Mouse (Mus musculus) ES-E14 (cell line): ENCODE measurements around the gene Ankrd26. TPM values are rescaled to one million over a fixed set of nuclear protein-coding genes. Genes with fewer than 3 reads are reported as not detected.

Source experiments
- DNase-seq: peaks from one replicate; pipeline ENCODE4 v3.0.0-alpha.2; 2013; ENCODE audit warnings: low read depth, low spot score
- H3K27ac ChIP-seq: 2 replicates; pipeline ENCODE4 v1.5.1; 2012; ENCODE audit warnings: low read depth, mild to moderate bottlenecking, low read length, moderate library complexity, mixed read lengths; ENCODE audit not compliant: poor library complexity, insufficient read depth, severe bottlenecking
- H3K36me3 ChIP-seq: 2 replicates; pipeline ENCODE4 v1.6.1; 2012; ENCODE audit warnings: mild to moderate bottlenecking, low read length, moderate library complexity, mixed read lengths; ENCODE audit not compliant: control insufficient read depth, poor library complexity, insufficient read depth, severe bottlenecking
- H3K4me1 ChIP-seq, 2 experiments: fragments of 150-350 bp in 1 of 2; sonication (generic) in 1 of 2; 2 replicates each; pipeline ENCODE4 v1.6.1; 2012; ENCODE audit warnings: low read length in 2 of 2, mild to moderate bottlenecking in 1 of 2, mixed read lengths in 1 of 2; ENCODE audit not compliant: control insufficient read depth in 2 of 2, insufficient read depth in 2 of 2, poor library complexity in 1 of 2
- H3K4me3 ChIP-seq, 2 experiments: fragments of 150-350 bp in 1 of 2; sonication (generic) in 1 of 2; 2 replicates each; pipeline ENCODE4 v1.5.1; 2012; ENCODE audit warnings: low read length in 2 of 2, low read depth in 1 of 2, mild to moderate bottlenecking in 1 of 2, mixed read lengths in 1 of 2; ENCODE audit not compliant: insufficient read depth in 1 of 2, poor library complexity in 1 of 2, severe bottlenecking in 1 of 2
- H3K9ac ChIP-seq: 2 replicates; pipeline ENCODE4 v1.6.1; 2012; ENCODE audit warnings: low read depth, mild to moderate bottlenecking, low read length, mixed read lengths; ENCODE audit not compliant: poor library complexity, insufficient read depth, severe bottlenecking
- H3K9me3 ChIP-seq: fragments of 150-350 bp; sonication (generic); 2 replicates; pipeline ENCODE4 v1.6.1; 2012; ENCODE audit warnings: low read depth, mild to moderate bottlenecking, low read length; ENCODE audit not compliant: control insufficient read depth, insufficient read depth
- CHD2 ChIP-seq: IDR thresholded peaks from 2 replicates; pipeline ENCODE4 v1.6.1; 2014; ENCODE audit warnings: mild to moderate bottlenecking, low read depth, low read length, inconsistent platforms
- HCFC1 ChIP-seq: IDR thresholded peaks from 2 replicates; pipeline ENCODE4 v1.6.1; 2012; ENCODE audit warnings: low read length, inconsistent platforms, borderline replicate concordance; ENCODE audit not compliant: insufficient read depth
- MAFK ChIP-seq: IDR thresholded peaks from 2 replicates; pipeline ENCODE4 v1.6.1; 2014; ENCODE audit warnings: mild to moderate bottlenecking, low read depth, low read length, inconsistent platforms; ENCODE audit not compliant: insufficient read depth
- ZC3H11A ChIP-seq: IDR thresholded peaks from 2 replicates; pipeline ENCODE4 v1.6.1; 2012; ENCODE audit warnings: low read depth, mild to moderate bottlenecking, inconsistent platforms, low read length, borderline replicate concordance
- ZNF384 ChIP-seq: IDR thresholded peaks from 2 replicates; pipeline ENCODE4 v1.6.1; 2012; ENCODE audit warnings: low read depth, low read length, inconsistent platforms
- in situ Hi-C, 2 experiments: fragments of 600-800 bp; cut with MboI; formaldehyde crosslinking; loops; one replicate each; pipeline ENCODE4 v1.15.1; 2025; ENCODE audit warnings: low sequenced_read_pairs in 2 of 2, inconsistent platforms in 1 of 2; ENCODE audit not compliant: unreplicated experiment in 2 of 2
- total RNA-seq: library from RNA; depleted of rRNA; stranded (reverse); fragments of 300-350 nt; gene quantifications from 2 replicates; pipeline ENCODE4 v1.2.3, GENCODE M21; 2012; rRNA removed

The Ankrd26 gene
- total RNA-seq, 1 experiment: 15.4 TPM

GRCm38 (mm10) chr6:118462069-118462705 is 99.8 kb downstream of the Ankrd26 start:
- no peak overlapping the region for H3K27ac ChIP-seq
- H3K4me3 ChIP-seq: no peak overlapping the region
- no peaks in the 10 kb centered on the region for H3K4me1 ChIP-seq
- no peak overlapping the region for H3K9ac ChIP-seq
- no peak for DNase-seq
- in situ Hi-C loops: no loop called here
- no peaks in the 10 kb centered on the region for H3K9me3 ChIP-seq
- H3K36me3 ChIP-seq: no peaks in the 10 kb centered on the region
- TF ChIP-seq ZC3H11A: no peak
- no peak for TF ChIP-seq ZNF384
- no peak for TF ChIP-seq HCFC1
- TF ChIP-seq CHD2: no peak
- peak; percentile 100 for TF ChIP-seq MAFK

GRCm38 (mm10) chr6:118457726-118458125 is 104.3 kb downstream of the Ankrd26 start:
- TF ChIP-seq HCFC1 (no peak), ZC3H11A (no peak), ZNF384 (no peak), CHD2 (no peak), MAFK (no peak)
- Histone ChIP-seq H3K9me3 (no peaks in the 10 kb centered on the region), H3K36me3 (no peaks in the 10 kb centered on the region), H3K27ac (no peak overlapping the region), H3K4me3 (no peak overlapping the region), H3K4me1 (peaks cover 0 to 2% of the 10 kb centered on the region in 2 experiments; a peak in 1 of 4 replicates), H3K9ac (no peak overlapping the region)
- in situ Hi-C loops: no loop called here
- no peak for DNase-seq

DNA sequence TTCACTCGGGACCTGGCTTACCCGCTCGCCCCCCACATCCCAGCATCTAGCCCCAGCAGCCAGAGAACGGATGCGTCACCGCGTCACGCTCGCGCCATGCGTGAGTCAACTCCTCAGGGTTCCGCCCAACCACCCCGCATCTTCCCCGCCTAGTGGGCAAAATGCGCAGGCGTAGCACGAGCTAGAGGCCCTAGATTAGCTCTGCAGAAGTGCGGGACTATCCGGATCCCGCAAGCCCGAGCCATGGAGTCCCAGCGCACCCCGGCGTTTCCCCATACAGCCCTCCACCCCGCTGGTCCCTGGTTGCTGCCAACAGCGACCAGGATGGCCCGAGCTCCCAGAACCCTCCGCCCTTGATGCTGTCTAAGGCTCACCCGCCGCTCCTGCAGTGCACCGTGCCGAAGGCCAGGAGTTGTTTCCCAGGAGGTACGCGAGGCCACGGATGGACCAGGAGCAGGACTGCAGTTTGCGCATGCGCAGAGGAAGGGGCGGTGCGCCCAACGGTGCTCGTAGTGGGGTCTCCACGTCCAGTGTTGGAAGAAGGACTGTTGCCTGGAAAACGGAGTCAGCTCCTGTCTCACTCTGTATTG is 106.9 kb downstream of the Ankrd26 start, which contains the start of gene Zfp248:
TSS of gene Zfp248 (minus strand) at position 487 of the 590 bp plus-strand sequence.
- H3K9me3 ChIP-seq: no peaks in the 10 kb centered on the region
- H3K9ac ChIP-seq: peak within 1 kb of the TSS; percentile 69
- H3K4me3 ChIP-seq: peak within 1 kb of the TSS; percentile 65 to 78
- peak; percentile 40 for DNase-seq
- peaks cover 0 to 2% of the 10 kb centered on the region in 2 experiments; a peak in 1 of 4 replicates for H3K4me1 ChIP-seq
- TF ChIP-seq HCFC1 (0 out of 2 replicates have a peak, but pooled peaks have one; percentile 20), CHD2 (no peak)
- in situ Hi-C loops: no loop called here
- no peaks in the 10 kb centered on the region for H3K36me3 ChIP-seq
- H3K27ac ChIP-seq: no peak within 1 kb of the TSS

GRCm38 (mm10) chr6:118454452-118454851 is 107.6 kb downstream of the Ankrd26 start:
- no peak for DNase-seq
- Histone ChIP-seq H3K9ac (peak overlapping the region; percentile 30; the same call in 1 of the 2 replicates), H3K27ac (no peak overlapping the region), H3K36me3 (no peaks in the 10 kb centered on the region), H3K9me3 (no peaks in the 10 kb centered on the region), H3K4me1 (peaks cover 0 to 2% of the 10 kb centered on the region in 2 experiments; a peak in 1 of 4 replicates), H3K4me3 (peak overlapping the region; percentile 65 to 78; a peak in 3 of 4 replicates)
- TF ChIP-seq HCFC1: no peak
- no peak for TF ChIP-seq ZNF384
- no peak for TF ChIP-seq ZC3H11A
- no peak for TF ChIP-seq MAFK
- TF ChIP-seq CHD2: no peak
- in situ Hi-C loops: no loop called here

Other genes with a start within 250 kb of the Ankrd26 start
- 59.0 and 77.1 TPM in 2 replicates for gene Bms1, start 142.8 kb downstream of the Ankrd26 start, total RNA-seq
- gene Zfp248, start 106.7 kb downstream of the Ankrd26 start, total RNA-seq: 2.8 and 2.9 TPM in 2 replicates
- 0.16 and 0.89 TPM in 2 replicates for gene Zfp9, start 82.9 kb downstream of the Ankrd26 start, total RNA-seq